Mouse (Mus musculus) embryonic facial prominence, embryonic 14.5 days (tissue): Measurements from ENCODE around the gene Wdr95. TPM values are rescaled to one million over a fixed set of nuclear protein-coding genes. Genes with fewer than 3 reads are reported as not detected.

ENCODE experiments used
- ATAC-seq: fragments of 200-750 bp; cut with Nextera tagmentation; 2 replicates; pipeline ENCODE4 v1.8.0; 2017; ENCODE audit warnings: low read depth, moderate number of reproducible peaks, moderate TSS enrichment
- DNase-seq: peaks from one replicate; pipeline ENCODE4 v3.0.0-alpha.2; 2015; ENCODE audit warnings: low spot score
- H3K27ac ChIP-seq: fragments of 300-500 bp; sonication (generic); replicated peaks from 2 replicates; pipeline ENCODE4 v1.5.1; 2014; ENCODE audit warnings: low read depth, mild to moderate bottlenecking, low read length, moderate library complexity
- H3K27me3 ChIP-seq: fragments of 300-500 bp; sonication (generic); replicated peaks from 2 replicates; pipeline ENCODE4 v1.6.1; 2014; ENCODE audit warnings: low read length; ENCODE audit not compliant: control insufficient read depth, insufficient read depth
- H3K36me3 ChIP-seq: fragments of 300-500 bp; sonication (generic); 2 replicates; pipeline ENCODE4 v1.6.1; 2014; ENCODE audit warnings: low read length, mixed read lengths; ENCODE audit not compliant: control insufficient read depth, insufficient read depth
- H3K4me1 ChIP-seq: fragments of 300-500 bp; sonication (generic); 2 replicates; pipeline ENCODE4 v1.6.1; 2014; ENCODE audit warnings: antibody characterized with exemption, low read length; ENCODE audit not compliant: control insufficient read depth, insufficient read depth
- H3K4me2 ChIP-seq: fragments of 300-500 bp; sonication (generic); 2 replicates; pipeline ENCODE4 v1.6.1; 2014; ENCODE audit warnings: low read depth, mild to moderate bottlenecking, low read length, moderate library complexity, mixed read lengths
- H3K4me3 ChIP-seq: fragments of 300-500 bp; sonication (generic); 2 replicates; pipeline ENCODE4 v1.5.1; 2014; ENCODE audit warnings: low read depth, mild to moderate bottlenecking, low read length
- H3K9ac ChIP-seq: fragments of 300-500 bp; sonication (generic); 2 replicates; pipeline ENCODE4 v1.6.1; 2014; ENCODE audit warnings: low read depth, mild to moderate bottlenecking, low read length, moderate library complexity, mixed read lengths
- H3K9me3 ChIP-seq: fragments of 300-500 bp; sonication (generic); 2 replicates; pipeline ENCODE4 v1.6.1; 2016; ENCODE audit warnings: low read length; ENCODE audit not compliant: control insufficient read depth
- WGBS: fragments of 180-500 bp; shearing (Covaris S2); extraction: QIAGEN DNeasy Blood & Tissue Kit; methylation state at CpG from one replicate; pipeline ENCODE4 v1.1.7; 2014; 5-methylcytosine and 5-hydroxymethylcytosine counted together
- polyA plus RNA-seq: library from polyadenylated mRNA; unstranded; fragments of >200 nt; fragmentation: Nextera tagmentation; extraction: Ambion mirVana; gene quantifications from 2 replicates; pipeline ENCODE4 v1.2.1, GENCODE M21; 2014

Gene Wdr95
- polyA plus RNA-seq, 1 experiment from 2014 or later: 0.72 TPM

DNA sequence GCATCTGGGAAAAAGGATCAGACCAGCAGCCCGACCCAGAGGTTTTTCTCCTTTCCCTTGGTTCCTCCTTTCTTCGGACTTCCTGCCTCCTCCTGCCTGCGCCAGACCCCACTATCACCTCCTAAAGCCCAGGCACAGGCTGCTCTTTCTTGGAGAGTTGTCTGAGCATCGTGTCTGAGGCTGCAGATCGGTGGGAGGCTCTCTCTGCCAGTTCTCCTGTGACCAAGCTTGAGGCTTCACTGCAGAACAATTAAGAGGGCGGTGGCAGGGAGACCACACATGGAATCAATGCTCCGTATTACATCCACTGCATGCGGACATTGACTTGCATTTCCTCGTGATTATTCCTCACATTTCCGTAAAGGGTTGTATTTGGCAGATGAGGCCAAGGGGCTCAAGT, 49.0 kb downstream of the Wdr95 start:
- Histone ChIP-seq H3K9me3 (no peaks in the 10 kb centered on the region), H3K27me3 (no peaks in the 10 kb centered on the region), H3K4me2 (no peak overlapping the region), H3K4me3 (no peak overlapping the region), H3K9ac (no peak overlapping the region), H3K4me1 (no peaks in the 10 kb centered on the region), H3K36me3 (no peaks in the 10 kb centered on the region), H3K27ac (no peak overlapping the region)
- DNase-seq (no peak), ATAC-seq (no peak)
- WGBS: 23% methylated on average over 10 of the region's 10 CpGs

DNA sequence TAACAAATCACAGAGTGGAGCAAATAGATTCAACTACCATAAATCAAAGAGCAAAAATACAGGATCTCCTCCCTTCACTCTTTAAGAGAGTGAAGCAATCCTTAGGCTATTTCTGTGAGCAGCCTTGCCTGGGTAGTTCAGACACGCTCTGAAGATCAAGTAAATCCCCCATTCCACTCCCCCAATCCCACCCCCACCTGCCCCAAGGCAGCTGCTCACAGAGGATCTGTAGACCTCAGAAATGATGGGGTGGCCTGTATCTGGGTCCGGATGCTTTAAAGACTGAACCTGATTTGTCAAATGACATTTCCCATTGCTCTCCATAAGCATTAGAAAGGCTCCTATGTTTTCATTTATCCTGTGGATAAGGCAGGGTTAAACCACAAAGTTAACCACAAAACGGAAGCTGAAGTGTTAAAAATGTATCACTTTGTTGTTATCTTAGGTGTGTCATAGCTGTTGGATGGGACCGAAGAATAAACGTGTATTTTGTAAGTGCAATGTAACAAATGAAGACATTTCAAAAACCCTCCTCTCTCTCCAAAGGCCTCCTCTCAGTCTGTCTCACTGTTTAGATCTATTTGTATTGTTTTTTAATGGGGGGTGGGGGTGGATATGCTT, 54.3 kb downstream of the Wdr95 start:
- Histone ChIP-seq H3K9me3 (no peaks in the 10 kb centered on the region), H3K9ac (no peak overlapping the region), H3K27ac (no peak overlapping the region), H3K4me1 (no peaks in the 10 kb centered on the region), H3K27me3 (no peaks in the 10 kb centered on the region), H3K4me3 (no peak overlapping the region), H3K4me2 (no peak overlapping the region), H3K36me3 (no peaks in the 10 kb centered on the region)
- WGBS: 52% methylated on average over 5 of the region's 5 CpGs
- DNase-seq (no peak), ATAC-seq (no peak)

DNA sequence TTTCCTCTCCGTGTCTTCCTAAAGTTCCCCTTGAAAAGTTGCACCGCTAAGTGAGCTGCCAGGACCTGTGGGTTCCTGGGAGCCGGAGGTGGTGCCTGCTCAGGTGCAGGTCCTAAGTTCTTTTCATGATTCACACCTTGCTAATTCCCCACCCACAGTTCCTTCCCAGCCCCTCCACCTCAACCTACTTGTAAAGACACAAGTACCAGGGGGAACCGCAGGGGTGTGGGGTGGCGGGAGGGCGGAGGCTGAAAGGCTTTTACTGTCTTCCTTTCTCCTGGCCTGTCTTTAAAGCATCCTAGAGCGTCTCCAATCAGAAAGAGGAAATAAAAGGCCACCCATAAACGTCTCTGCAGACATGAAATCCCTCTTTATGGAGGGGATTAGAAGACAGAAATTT, 55.0 kb downstream of the Wdr95 start:
- WGBS: 26% methylated on average over 8 of the region's 8 CpGs
- H3K27me3 ChIP-seq: no peaks in the 10 kb centered on the region
- no peaks in the 10 kb centered on the region for H3K36me3 ChIP-seq
- H3K4me1 ChIP-seq: no peaks in the 10 kb centered on the region
- no peak overlapping the region for H3K4me2 ChIP-seq
- ATAC-seq: no peak
- no peak overlapping the region for H3K4me3 ChIP-seq
- peak; percentile 40 for DNase-seq
- no peaks in the 10 kb centered on the region for H3K9me3 ChIP-seq
- H3K27ac ChIP-seq: no peak overlapping the region
- H3K9ac ChIP-seq: no peak overlapping the region

DNA sequence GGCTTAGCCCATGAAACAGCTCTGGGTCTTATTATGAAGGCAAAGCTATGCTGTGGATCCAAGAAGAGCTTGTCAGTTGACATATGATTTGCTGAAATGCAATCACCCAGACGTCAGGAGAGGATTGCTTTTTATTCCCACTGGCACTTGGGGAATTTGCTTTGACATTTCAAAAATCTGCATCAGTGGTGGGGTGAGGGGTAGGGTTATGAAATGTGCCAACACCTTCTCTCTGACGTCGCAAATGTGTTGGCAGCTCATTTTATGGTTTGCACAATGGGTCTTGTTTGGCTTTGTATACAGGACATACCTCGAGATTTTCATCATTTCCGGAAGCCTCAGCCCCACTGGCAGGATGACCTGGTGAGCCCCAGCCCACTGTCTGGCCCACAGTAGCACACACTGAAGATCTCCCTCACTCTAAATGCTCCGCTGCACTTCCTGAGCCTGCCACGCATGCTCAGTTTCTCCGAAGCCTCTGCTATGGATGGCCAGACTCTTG, 55.7 kb downstream of the Wdr95 start:
- no peak overlapping the region for H3K4me3 ChIP-seq
- H3K27ac ChIP-seq: no peak overlapping the region
- H3K4me2 ChIP-seq: no peak overlapping the region
- no peak overlapping the region for H3K9ac ChIP-seq
- no peaks in the 10 kb centered on the region for H3K4me1 ChIP-seq
- no peaks in the 10 kb centered on the region for H3K36me3 ChIP-seq
- H3K27me3 ChIP-seq: no peaks in the 10 kb centered on the region
- no peaks in the 10 kb centered on the region for H3K9me3 ChIP-seq
- ATAC-seq (no peak), DNase-seq (no peak)
- WGBS: 52% methylated on average over 8 of the region's 8 CpGs

DNA sequence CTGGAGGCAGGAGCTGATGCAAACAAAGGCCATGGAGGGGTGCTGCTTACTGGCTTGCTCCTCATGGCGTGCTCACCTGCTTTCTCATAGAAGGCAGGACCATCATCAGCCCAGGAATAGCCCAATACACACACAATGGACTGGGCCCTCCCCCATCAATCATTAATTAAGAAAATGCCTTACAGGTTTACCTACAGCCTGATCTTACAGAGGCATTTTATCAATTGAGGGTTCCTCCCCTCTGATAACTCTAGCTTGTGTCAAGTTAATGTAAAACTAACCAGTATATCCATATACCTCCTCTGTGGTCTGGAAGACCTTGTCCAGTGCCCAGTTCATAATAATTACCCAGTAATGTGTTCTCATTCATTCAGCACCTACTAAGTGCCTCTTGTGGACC, 56.8 kb downstream of the Wdr95 start:
- no peaks in the 10 kb centered on the region for H3K4me1 ChIP-seq
- no peak overlapping the region for H3K4me2 ChIP-seq
- H3K27ac ChIP-seq: no peak overlapping the region
- H3K4me3 ChIP-seq: no peak overlapping the region
- DNase-seq: no peak
- H3K9ac ChIP-seq: no peak overlapping the region
- no peaks in the 10 kb centered on the region for H3K27me3 ChIP-seq
- H3K36me3 ChIP-seq: no peaks in the 10 kb centered on the region
- no peak for ATAC-seq
- H3K9me3 ChIP-seq: no peaks in the 10 kb centered on the region
- WGBS: 70% methylated on average over 1 of the region's 1 CpGs

DNA sequence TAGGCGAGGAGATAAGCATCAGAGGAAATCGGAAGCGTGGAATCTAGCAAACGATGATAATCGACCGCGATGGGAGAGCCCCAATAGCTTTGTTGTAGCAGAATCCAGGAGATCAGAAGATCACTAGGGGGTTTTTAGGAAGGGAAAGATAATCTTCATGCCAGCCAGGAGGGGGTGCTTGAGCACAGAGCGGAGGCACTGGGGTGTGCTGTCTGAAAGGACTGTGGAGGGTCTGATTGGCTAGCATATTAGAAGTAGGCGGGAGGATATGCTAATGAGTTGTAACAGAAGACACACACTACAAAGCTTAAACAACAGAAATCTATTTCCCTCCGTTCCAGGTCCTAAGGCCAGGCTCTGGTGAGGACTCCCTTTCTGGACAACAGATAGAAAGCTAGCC, 57.4 kb downstream of the Wdr95 start:
- Histone ChIP-seq H3K36me3 (no peaks in the 10 kb centered on the region), H3K4me2 (no peak overlapping the region), H3K4me3 (no peak overlapping the region), H3K27me3 (no peaks in the 10 kb centered on the region), H3K27ac (no peak overlapping the region), H3K9ac (no peak overlapping the region), H3K4me1 (no peaks in the 10 kb centered on the region), H3K9me3 (no peaks in the 10 kb centered on the region)
- DNase-seq: no peak
- no peak for ATAC-seq
- 60% methylated on average over 10 of the region's 10 CpGs for WGBS

DNA sequence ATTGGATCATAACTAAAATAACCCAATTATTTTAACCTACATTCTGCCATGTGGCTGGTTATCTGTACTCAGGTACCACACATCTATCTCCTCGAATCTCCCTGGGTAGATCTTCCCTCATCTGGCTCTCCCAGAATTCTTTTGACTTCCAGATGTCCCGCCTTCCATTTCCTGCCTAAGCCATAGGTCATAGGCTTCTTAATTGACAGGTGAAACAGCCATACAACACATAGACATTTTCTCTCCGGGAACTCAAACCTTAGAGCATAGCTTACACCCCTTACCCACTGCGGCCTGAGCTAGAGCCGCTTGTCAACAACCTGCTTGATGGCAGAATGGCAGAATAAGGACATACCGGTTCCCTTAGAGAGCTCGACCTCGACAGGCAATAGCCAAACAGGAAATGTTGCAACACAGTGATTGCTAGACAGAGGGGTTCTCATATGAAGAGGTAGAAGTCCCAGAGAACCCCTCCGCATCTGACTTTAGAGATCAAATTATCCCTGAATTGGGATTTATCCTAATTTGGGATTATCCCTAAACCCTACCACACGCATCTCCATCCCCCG, 58.9 kb downstream of the Wdr95 start:
- no peak overlapping the region for H3K4me3 ChIP-seq
- ATAC-seq (no peak), DNase-seq (no peak)
- H3K36me3 ChIP-seq: no peaks in the 10 kb centered on the region
- WGBS: 85% methylated on average over 11 of the region's 11 CpGs
- H3K4me2 ChIP-seq: no peak overlapping the region
- H3K27me3 ChIP-seq: no peaks in the 10 kb centered on the region
- no peaks in the 10 kb centered on the region for H3K4me1 ChIP-seq
- no peaks in the 10 kb centered on the region for H3K9me3 ChIP-seq
- no peak overlapping the region for H3K27ac ChIP-seq
- no peak overlapping the region for H3K9ac ChIP-seq

DNA sequence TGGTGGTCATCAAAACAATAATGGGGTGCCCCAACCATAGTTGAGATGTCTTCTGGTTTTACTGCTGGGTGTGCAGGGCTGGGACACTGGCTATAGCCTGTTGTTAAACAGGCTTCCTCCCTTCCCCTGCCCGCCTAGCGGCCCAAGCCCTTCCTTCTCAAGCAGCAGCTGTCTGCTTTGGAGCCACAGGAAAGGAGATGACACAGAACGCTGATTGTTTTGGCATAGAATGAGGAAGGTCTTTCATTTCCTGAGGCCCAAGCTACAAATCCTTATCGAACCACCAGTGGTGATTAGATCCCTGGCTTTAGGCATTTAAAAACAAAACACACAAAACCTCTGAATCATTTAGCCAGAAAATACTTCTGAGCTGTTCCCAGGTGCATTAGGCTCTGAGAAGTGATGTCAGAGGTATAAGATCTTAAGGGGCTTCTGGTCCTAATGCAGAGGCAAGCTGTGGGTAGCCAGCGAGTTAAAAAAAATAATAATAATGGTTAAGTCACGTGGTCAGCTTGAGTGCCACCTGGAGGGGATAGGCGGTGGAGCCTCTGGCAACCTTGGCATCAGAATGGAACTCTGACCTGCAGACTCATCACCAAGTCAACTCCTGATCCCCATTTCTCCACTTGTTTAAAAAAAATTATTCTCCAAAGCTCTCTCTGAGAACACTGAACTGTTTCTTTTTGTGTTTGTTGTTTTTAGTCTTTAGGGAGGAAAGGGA, 60.5 kb downstream of the Wdr95 start:
- Histone ChIP-seq H3K27ac (no peak overlapping the region; the same call in 1 of the 2 replicates), H3K9me3 (no peaks in the 10 kb centered on the region), H3K27me3 (no peaks in the 10 kb centered on the region), H3K4me1 (no peaks in the 10 kb centered on the region), H3K4me2 (no peak overlapping the region), H3K36me3 (no peaks in the 10 kb centered on the region), H3K9ac (no peak overlapping the region), H3K4me3 (no peak overlapping the region)
- DNase-seq: no peak
- 43% methylated on average over 7 of the region's 7 CpGs for WGBS
- ATAC-seq: no peak
